Mouse (Mus musculus) forelimb bud, embryonic 11.5 days (tissue): Measurements from ENCODE around the gene Tap1.
"Not testable (repeated sequence)": the region's sequence is repeated elsewhere in the genome, so short reads cannot be mapped to it uniquely, and the experiment has no call there.

Experiments used
- DNase-seq: peaks from one replicate; pipeline ENCODE4 v3.0.0-alpha.2; 2012; ENCODE audit warnings: low read depth, low spot score

The Tap1 gene

DNA sequence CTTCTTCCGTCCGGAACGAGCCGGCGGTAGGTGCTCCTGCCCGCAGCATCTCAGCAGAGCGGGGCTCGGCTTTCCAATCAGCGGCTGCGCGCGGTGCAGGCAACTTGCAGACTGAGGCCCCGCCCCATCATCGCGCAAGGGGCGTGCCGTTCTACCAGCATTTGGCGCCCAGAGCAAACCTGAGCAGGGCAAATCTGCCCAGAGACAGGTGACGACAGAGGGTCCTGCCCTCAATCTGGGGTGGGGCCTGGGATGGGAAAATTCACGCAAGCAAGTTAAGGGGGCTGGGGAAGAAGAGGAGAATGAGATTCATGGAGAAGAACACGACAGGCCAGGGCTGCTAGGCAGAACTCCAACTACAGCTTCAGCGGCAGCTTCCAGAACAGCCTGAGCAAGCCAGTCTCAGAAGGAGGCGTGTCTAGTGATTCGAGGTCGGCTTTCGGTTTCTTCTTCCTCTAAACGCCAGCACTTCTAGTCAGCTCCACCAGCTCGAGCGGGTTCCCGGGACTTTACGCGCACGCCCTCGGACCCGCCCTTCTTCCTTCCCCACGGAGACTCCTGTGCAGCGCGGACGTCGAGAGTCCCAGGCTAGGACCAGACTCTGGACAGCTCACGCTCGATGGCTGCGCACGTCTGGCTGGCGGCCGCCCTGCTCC lies at the start of gene Tap1, which contains the start of gene Psmb9:
TSS of gene Tap1 (plus strand) at position 293 of the 656 bp plus-strand sequence.
TSS of gene Psmb9 (minus strand) at position 504 of the 656 bp plus-strand sequence.
- DNase-seq = peak; percentile 98

DNA sequence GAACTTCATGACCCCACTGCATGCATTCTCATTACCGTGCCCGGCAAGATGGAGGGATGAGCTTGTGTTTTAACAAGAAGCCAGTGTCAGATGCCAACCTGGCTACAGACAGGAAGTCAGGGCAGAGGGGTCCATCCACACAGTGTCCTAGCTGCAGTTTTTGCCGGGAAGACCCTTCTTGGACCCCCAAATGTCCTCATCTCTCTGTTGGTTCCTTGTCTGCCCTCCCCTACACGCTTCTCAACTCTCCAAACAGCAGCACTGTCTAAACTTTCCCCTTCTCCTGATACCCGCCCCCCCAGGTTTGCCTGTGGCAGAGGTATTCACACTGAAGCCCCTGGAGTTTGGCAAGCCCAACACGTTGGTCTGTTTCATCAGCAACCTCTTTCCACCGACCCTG lies 49.8 kb upstream of the Tap1 start:
- no peak for DNase-seq

DNA sequence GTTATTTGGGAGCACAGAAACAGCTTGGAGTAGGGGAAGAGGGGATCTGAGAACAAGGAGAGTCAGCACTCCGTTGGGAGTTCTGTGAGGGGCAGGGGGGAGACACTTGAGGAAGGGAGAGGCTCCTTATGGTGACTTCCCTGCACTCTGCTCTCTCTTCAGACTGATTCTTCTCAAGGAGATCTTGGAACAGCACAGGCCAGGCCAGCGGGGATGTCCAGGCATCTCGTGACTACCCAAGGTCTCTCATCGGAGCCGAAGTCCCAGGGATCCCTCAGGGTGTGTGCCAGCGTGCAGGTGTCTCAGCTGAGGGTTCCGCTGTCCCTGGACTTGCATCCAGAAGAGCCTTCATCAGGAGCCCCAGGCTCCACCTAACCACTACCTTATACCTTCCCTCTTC lies 48.7 kb upstream of the Tap1 start:
- no peak for DNase-seq

DNA sequence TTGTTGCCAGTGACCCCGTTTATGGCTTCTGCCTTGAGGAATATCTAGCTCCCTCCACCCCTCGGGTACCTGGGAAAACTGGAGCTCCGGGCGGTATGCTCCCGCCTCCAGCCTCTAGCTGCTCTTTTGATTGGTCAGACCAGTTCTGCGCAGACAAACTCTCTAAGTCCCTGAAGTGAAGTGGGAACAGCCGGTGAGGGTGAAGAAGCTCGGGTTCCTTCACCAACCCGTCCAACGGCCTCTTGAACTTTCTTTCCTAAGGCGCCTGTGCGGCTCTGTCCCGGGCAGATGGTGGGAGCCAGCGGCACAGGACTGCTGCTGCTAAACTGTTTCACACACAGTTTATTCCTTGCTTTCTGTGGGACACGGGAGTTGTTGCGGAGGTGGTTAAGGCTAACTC lies 47.9 kb upstream of the Tap1 start:
- no peak for DNase-seq

DNA sequence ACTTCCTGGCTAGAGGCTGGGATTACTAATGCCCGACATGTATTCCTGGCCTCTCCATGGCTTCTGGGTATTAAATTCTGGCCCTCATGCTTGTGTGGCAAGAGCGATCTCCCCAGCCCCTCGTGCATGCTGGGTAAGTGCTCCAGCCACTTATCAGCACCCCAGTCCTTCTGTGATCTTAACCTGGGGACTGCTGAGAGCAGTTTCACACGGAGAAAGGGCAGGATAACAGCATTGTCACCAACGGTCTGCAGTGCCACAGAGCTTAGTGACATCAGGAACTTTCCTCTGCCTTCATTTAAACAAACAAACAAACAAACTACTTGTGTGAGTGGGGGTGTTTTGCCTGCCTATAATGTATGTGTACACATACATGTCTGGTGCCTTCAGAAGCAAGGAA lies 47.1 kb upstream of the Tap1 start:
- no peak for DNase-seq

DNA sequence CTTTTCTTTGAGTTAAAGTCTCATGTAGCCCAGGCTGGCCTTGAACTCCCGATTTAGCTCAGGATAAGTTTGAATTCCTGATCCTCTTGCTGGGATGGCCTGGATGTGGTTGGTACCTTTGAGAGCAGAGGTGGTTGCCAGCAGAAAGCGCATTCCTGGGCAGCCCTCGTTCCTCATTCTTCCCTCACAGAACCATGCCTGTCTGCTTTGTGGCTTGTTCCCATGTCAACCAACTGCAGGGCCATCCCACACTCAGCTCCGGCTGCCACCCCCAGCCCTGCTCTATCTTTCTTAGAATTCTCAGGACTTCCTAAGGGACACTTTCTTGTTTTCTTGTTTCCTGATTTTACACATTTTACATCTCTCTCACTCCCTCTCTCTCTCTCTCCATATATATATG lies 45.9 kb upstream of the Tap1 start:
- DNase-seq = no peak

DNA sequence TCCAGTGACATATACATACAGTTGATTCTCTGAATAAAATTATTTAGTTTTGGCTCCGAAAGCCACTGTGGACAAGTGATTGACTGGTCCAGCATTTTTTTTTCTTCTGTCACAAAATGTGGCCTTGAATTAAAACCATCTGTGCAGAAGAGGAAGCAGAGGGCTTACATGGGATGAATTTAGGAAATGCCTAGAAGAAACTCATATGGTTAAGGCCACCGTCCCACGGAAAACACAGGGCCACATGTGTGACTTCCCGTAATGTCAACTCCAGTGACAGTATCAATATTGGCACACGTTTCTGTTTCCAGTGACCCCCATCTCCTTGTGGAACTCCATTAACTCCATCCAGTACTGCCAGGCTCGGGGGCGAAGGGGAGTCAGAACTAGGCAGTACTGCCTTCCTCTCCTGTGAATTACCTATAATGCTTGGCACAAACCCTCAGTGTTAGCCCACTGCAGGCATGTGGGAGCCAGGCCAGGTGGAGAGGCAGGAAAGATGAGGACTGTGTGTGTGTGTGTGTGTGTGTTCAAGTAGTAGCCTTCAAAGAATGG lies 44.8 kb upstream of the Tap1 start:
- DNase-seq = no peak

DNA sequence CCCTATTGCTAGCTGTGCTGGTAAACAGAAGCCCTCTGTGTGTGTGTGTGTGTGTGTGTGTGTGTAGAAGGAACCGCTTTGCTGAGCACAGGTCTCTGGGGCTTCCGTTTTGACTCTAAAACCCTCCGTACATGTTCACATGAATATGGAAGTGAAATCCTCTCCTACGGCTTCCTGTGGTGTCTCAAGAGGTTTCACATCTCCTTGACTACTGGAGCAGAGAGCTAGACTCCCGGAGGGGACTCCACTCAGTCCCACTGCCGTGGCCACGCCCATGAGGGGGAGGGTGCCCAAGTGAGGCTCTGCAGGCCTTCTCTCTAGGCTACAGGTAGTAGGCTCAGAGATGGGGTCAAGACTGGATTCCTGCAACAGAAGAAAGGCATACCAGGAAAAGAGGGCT lies 44.3 kb upstream of the Tap1 start, which contains the start of gene H2-DMb2:
TSS of gene H2-DMb2 (plus strand) at position 275 of the 400 bp plus-strand sequence.
- no peak for DNase-seq

DNA sequence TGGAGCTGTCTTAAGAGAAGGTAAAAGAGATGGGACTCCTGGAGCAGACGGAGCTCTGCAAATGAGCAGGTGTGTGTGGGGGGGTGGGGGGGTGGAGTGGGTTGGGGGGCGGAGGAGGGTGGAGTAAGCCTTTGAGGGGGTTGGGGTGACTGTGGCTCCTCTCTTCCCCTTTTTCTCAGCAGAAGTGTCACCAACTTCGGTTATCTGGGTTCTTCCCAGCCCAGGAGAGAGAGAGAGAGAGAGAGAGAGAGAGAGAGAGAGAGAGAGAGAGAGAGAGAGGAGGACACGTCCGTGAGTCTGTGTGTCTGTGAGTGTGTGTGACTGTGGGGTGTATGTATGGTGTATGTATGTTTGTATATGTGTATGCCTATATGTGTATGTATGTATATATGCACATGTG lies 43.9 kb upstream of the Tap1 start:
- no peak for DNase-seq

DNA sequence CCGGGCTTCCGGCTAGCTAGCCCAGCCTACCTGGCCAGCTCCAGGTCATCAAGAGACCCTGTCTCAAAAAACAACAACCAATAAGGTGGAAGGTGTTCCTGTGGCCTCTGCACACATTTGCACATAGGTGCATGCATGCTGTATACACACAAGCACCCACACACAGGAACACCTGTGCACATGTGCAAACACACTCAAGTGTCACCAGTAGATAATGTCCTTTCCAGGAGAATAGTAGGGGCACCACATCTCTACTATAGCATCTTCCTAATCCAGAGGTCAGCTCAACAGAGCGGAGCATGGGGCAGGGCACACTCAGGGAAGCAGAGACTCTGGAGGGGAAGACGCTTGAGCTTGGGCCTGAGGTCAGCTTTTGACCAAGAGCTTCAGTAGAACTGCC lies 43.1 kb upstream of the Tap1 start:
- DNase-seq = not testable (repeated sequence)

DNA sequence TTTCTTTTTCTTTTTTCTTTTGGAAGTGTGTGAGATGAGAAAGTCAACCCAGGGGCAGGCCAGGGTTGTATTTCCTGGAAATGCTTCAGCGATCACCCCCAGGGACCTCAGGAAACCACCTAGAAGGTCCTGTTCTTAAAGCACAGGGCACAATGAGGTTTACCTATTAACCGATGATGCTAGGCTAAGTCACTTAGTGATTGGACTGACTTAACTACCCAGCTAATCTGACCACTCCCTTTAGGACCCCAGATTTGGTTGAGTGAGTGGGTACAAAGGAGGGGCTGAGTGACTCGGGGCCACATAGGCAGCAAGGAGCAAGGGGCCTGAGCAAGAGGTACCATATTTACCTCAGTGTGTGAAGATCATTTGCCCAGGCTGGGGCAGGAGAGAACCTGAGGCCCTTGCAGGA lies 42.4 kb upstream of the Tap1 start:
- DNase-seq = no peak

DNA sequence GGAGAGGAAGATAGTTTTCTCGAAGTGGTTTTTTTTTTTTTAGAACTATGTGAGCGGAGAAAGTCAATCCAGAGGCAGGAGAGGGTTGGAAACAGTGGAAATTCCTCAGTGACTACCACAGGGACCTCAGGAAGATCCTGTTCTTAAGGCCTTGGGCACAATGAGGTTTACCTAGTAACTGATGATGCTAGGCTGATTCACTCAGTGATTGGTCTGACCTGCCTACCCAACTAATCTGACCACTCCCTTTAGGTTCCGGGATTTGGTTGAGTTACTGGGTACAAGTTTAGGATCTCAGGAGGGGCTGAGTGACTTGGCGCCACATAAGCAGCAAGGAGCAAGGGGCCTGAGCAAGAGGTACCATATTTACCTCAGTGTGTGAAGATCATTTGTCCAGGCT lies 34.4 kb upstream of the Tap1 start, which contains the start of gene H2-DMb1:
TSS of gene H2-DMb1 (plus strand) at position 150 of the 400 bp plus-strand sequence.
- peak; percentile 51 for DNase-seq

DNA sequence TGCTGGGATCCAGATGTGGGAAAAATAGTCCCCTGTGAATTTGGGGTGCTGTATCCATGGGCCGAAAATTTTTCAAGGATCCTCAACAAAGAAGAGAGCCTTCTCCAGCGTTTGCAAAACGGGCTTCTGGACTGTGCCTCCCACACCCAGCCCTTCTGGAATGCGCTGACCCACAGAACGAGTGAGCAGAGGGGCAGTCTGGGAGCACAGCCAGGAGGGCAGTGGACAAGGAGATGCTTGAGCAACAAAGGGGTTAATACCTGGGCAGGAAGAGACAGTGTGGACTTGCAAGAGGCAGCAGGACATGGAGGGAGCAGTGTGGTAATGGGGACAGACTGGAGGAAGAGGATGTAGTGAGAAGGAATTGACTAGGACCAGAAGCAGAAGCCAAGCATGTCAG lies 31.8 kb upstream of the Tap1 start:
- DNase-seq = no peak

DNA sequence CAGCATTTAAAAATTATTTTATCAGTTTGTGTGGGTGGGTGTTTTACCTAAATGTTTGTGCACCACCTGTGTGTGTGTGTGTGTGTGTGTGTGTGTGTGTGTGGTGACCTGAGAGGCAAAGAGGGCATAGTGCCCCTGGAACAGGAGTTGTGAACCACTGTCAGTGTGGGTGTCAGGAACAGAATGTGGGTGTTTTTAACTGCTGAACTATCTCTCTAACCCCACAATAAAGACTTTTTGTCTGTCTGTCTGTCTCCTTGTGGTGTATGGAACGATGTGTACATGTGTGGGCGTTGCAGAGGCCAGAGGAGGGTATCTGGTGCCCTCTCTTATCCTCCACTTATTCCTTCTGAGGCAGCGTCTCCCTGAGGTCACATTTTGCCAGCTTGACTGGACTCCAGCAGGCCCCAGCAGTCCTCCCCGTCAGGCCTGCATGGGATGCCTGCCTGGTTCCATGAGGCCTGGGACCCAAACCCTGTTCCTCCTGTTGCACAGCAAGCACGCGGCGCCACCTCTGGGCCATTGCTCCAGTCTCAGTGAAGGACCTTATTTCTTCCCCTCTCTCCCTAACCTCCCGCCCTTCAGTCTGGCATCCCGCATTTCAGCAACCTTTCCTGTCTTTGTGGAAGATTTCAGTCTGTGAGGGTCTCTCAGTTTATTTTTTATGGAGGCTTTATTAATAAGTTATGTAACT lies 23.0 kb upstream of the Tap1 start:
- DNase-seq = no peak

DNA sequence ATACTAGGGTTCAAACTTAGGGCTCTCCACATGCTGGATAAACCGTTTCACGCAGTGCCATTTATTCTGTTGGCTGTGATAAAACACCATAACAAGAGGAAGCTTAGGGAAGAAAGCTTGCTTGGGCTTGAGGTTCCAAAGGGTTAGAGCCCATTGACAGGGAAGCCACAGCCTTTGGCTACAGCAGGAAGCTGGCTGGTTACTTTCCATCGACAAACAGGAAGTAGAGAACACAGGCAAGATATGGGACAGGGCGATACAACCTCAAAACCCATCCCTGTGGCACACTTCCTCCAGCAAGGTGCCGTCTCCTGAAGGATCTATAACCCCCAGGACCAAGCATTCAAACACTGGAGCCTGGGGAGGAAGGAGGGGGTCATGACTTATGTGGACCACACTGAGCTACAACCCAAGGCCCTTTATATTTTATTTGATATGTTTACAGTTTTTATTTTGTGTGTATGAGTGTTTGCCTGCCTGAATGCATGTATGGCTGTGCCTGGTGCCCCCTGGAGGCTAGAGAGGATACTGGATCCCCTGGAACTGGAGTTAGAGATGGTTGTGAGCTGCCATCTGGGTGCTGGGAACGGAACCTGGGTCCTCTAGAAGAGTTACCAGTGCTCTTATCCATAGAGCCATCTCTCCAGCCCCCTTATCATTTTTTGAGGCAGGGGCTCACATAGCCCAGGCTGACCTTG lies 22.2 kb upstream of the Tap1 start:
- DNase-seq = no peak

DNA sequence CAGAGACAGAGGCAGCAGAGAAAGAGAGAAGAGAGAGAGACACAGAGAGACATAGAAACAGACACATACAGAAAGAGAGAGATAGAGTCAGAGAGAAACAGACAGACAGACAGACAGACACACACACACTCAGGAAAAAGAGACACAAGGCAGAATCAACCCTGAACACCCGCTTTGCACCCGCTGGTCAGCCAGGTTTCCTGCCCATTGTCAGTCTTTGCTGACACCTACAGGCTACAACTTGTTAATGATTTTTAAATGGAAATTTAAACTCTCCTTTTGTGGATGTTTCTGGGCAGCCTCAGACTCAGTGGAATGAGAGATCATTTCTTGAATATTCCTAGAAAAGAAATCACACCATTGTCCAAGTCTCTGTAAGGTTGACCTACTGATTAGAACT lies 18.1 kb upstream of the Tap1 start:
- peak; percentile 54 for DNase-seq

DNA sequence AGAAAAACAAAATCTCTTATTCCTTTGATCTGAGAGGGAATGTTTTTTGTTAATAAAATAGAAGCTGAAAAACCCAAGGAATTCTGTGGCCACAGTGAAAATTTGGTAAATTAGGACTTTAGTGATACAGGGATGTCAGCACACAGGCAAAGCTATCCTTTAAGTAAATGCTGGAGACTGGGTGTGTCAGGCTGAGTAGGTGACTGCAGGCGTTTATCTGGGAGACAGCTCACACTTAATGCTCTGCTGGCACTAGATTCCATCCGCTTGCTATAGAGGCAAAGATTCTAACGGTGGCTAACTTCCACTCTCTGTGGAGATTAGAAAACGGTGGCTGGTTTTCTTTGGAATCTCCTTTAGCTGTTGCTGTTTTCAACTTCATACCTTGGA lies 16.9 kb upstream of the Tap1 start:
- no peak for DNase-seq

DNA sequence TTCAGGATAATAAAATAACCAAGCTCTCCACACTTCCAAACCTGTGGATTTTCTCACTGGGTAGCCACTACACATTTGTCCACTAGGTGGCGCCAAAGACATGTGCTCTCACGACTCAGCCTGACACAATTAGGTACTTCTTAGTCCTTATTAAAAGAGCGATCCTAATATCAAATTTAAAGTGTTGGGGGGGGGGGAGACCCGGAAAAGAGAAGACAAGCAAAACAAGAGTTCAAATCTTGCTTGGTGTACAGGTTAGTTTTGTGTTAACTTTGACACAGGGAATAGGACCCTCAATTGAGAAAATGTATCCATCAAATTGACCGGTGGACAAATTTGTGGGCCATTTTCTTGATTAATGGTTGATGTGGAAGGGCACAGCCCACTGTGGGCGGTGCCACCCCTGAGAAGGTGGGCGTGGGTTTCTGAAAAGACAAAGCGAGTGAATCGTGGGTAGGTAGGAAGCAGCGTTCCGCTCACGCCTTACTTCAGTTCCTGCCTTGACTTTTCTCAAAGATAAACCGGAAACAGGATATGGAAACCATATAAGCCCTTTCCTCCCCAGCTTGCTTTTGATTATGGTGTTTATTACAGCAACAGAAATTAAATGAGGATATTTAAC lies 16.4 kb upstream of the Tap1 start:
- DNase-seq = peak; percentile 70

DNA sequence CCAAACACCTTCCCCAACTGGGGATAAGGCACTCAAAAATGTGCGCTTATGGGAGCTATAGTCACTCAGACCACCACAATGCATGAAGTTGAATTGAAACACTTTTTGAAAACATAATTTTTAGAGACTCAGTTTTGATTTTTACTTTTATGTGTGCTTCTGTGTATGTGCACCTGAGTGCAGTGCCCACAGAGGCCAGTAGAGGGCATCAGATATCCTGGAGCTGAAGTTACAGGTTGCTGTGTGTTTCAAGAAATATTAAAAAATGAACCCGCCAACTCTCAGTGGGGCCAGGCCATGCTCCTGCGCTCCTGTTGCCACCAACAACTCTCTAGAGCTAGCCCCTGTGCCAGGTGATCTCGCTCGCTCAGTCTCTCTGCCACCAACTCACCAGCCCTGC lies 14.8 kb upstream of the Tap1 start:
- no peak for DNase-seq

DNA sequence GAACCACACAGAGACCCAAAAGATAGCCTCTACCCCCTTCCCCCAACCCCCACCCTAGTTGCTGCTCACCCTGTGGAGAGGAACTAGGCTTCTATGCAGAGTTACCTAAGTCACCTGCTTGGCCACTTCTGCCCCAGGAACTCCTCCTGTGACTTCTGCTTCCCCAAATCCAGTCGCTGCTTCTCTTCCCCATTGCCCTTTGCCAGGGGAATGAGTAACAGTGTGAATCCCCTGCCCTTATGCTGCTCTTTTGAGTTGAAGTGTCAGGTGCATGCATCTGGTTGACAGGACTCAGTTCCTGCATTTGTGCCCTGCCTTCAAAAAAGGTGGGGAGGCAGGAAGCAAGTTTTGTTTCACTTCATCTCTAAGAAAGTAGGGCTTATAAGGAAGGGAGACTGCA lies 13.3 kb upstream of the Tap1 start:
- DNase-seq = no peak

DNA sequence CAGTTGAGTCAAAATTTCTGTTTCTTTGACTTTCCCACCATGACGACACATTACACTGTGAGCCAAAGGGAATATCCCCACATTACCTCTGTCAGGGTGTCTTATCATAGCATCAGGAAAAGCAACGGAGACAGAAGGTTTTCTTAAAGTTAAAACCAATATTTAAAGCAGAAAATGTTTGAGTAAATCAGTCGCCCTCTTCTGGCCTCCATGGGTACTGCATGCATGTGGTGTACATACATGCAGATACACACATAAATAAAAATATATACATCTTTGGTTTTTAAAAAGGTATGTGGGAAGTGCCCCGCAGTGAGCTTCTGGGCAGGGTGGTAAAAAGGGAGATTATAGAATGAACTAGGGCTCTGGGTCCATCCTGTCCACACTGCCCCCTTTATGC lies 10.2 kb upstream of the Tap1 start:
- no peak for DNase-seq

DNA sequence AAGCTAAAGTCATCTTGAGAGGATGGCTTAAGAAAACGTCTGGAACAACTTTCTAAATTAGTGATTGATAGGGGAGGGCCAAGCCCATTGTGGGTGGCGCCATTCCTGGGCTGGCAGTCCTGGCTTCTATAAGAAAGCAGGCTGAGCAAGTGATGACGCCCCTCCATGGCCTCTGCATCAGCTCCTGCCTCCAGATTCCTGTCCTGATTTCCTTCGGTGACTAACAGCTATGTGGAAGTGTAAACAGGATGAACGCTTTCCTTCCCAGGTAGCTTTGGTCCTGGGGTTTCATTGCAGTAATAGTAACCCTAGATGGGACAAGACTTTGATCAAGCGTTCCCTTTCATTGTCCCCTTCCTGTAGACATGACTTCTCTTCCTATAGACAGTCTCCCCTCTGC lies 8.3 kb upstream of the Tap1 start:
- no peak for DNase-seq
